Mouse (Mus musculus) myocyte (in vitro differentiated cells): ENCODE results near the gene Brdt. TPM values are rescaled to one million over a fixed set of nuclear protein-coding genes. Genes with fewer than 3 reads are reported as not detected.

Source experiments
- H3K27me3 ChIP-seq: one replicate; pipeline ENCODE4 v1.6.1; 2011; ENCODE audit not compliant: control insufficient read depth, insufficient read depth, insufficient read length
- H3K36me3 ChIP-seq: one replicate; pipeline ENCODE4 v1.6.1; 2011; ENCODE audit not compliant: control insufficient read depth, insufficient read depth
- H3K4me2 ChIP-seq: one replicate; pipeline ENCODE4 v1.6.1; 2011; ENCODE audit warnings: low read depth, control low read depth
- H3K4me3 ChIP-seq: one replicate; pipeline ENCODE4 v1.5.1; 2011; ENCODE audit warnings: mild to moderate bottlenecking, control low read depth, moderate library complexity
- H3K79me2 ChIP-seq: one replicate; pipeline ENCODE4 v1.6.1; 2011; ENCODE audit not compliant: control insufficient read depth, insufficient read depth
- H3ac ChIP-seq: one replicate; pipeline ENCODE4 v1.6.1; 2011; ENCODE audit not compliant: control insufficient read depth, insufficient read length
- CEBPB ChIP-seq: IDR thresholded peaks from 2 replicates; pipeline ENCODE4 v1.6.1; 2011; ENCODE audit warnings: mild to moderate bottlenecking, moderate library complexity; ENCODE audit not compliant: poor library complexity, insufficient read depth, severe bottlenecking
- E2F4 ChIP-seq: IDR thresholded peaks from one replicate; pipeline ENCODE4 v1.6.1; 2011; ENCODE audit warnings: mild to moderate bottlenecking, control low read depth, moderate library complexity; ENCODE audit not compliant: insufficient read depth
- MAX ChIP-seq: IDR thresholded peaks from one replicate; pipeline ENCODE4 v1.6.1; 2011; ENCODE audit warnings: low read depth, mild to moderate bottlenecking, control low read depth
- MYOD1 ChIP-seq, 3 experiments: IDR thresholded peaks; one replicate each; pipeline ENCODE4 v1.6.1; 2011; ENCODE audit warnings: control low read depth in 2 of 3, low read depth in 2 of 3, mild to moderate bottlenecking in 2 of 3, moderate library complexity in 1 of 3; ENCODE audit not compliant: insufficient read length in 2 of 3, control insufficient read depth in 1 of 3
- MYOG ChIP-seq, 3 experiments: IDR thresholded peaks; one replicate each; pipeline ENCODE4 v1.6.1; 2011; ENCODE audit warnings: control low read depth in 2 of 3, low read depth in 2 of 3, mild to moderate bottlenecking in 2 of 3; ENCODE audit not compliant: insufficient read length in 2 of 3, control insufficient read depth in 1 of 3, insufficient read depth in 1 of 3
- POLR2A ChIP-seq: IDR thresholded peaks from one replicate; pipeline ENCODE4 v1.6.1; 2011; ENCODE audit warnings: low read depth, mild to moderate bottlenecking, control low read depth, moderate library complexity; ENCODE audit not compliant: insufficient read length
- POLR2AphosphoS2 ChIP-seq: IDR thresholded peaks from one replicate; pipeline ENCODE4 v1.6.1; 2011; ENCODE audit warnings: low read depth, control low read depth; ENCODE audit not compliant: insufficient read length
- REST ChIP-seq: IDR thresholded peaks from one replicate; pipeline ENCODE4 v1.6.1; 2011; ENCODE audit warnings: mild to moderate bottlenecking, control low read depth, moderate library complexity; ENCODE audit not compliant: insufficient read depth, insufficient read length
- SRF ChIP-seq: IDR thresholded peaks from one replicate; pipeline ENCODE4 v1.6.1; 2011; ENCODE audit warnings: low read depth; ENCODE audit not compliant: control insufficient read depth, insufficient read length
- TCF12 ChIP-seq: IDR thresholded peaks from one replicate; pipeline ENCODE4 v1.6.1; 2011; ENCODE audit warnings: mild to moderate bottlenecking, control low read depth; ENCODE audit not compliant: poor library complexity, insufficient read depth, severe bottlenecking
- TCF3 ChIP-seq: IDR thresholded peaks from one replicate; pipeline ENCODE4 v1.6.1; 2011; ENCODE audit warnings: low read depth, control low read depth; ENCODE audit not compliant: insufficient read length
- USF1 ChIP-seq: IDR thresholded peaks from one replicate; pipeline ENCODE4 v1.6.1; 2011; ENCODE audit warnings: low read depth, mild to moderate bottlenecking, control low read depth, moderate library complexity
- polyA plus RNA-seq: library from polyadenylated mRNA; unstranded; fragments of >200 nt; fragmentation: generic; extraction: Trizol; gene quantifications from one replicate; pipeline ENCODE4 v1.2.1, GENCODE M21; 2012; ENCODE audit warnings: missing spikeins

Gene Brdt
- polyA plus RNA-seq, 1 experiment, result 0.95 TPM

DNA sequence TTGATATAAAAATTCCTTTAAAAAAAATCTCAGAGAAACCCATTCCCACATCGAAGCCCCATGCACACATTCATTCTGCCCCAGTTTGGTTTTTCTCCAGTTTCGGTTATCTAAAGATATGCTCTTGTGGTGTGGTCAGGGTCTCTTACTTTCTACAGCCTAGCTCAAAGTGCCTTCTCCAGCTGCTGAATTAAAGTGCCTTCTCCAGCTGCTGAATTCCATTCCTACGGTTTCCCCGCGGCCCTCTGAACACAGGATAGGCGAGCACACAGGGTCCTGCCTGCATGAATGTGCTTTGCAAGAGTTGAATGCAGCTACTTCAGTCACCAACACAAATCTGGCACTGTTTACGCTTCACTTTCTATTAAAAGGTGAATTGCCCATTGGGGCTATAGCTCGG is 41.0 kb upstream of the Brdt start:
- H3K79me2 ChIP-seq, result no peaks in the 10 kb centered on the region
- H3K4me2 ChIP-seq, result no peak overlapping the region
- no peaks in the 10 kb centered on the region for H3K36me3 ChIP-seq
- H3K27me3 ChIP-seq, result peaks cover 16% of the 10 kb centered on the region
- H3K4me3 ChIP-seq, result peak overlapping the region; percentile 22
- TF ChIP-seq TCF12, result no peak
- TF ChIP-seq POLR2AphosphoS2, result no peak
- no peak for TF ChIP-seq CEBPB
- no peak for TF ChIP-seq MYOG (IDR thresholded peaks at IDR 0.05; ENCODE audit: control insufficient read depth in 1 of 3, insufficient read depth in 1 of 3, insufficient read length in 2 of 3, low read depth in 2 of 3)
- no peak for TF ChIP-seq REST
- TF ChIP-seq MAX, result no peak
- no peak for TF ChIP-seq USF1
- no peak for TF ChIP-seq POLR2A
- no peak for TF ChIP-seq SRF
- TF ChIP-seq MYOD1 (IDR thresholded peaks at IDR 0.05; ENCODE audit: control insufficient read depth in 1 of 3, insufficient read length in 2 of 3, low read depth in 2 of 3), result no peak
- no peak for TF ChIP-seq TCF3
- no peak for TF ChIP-seq E2F4
- H3ac ChIP-seq, result no peak overlapping the region

DNA sequence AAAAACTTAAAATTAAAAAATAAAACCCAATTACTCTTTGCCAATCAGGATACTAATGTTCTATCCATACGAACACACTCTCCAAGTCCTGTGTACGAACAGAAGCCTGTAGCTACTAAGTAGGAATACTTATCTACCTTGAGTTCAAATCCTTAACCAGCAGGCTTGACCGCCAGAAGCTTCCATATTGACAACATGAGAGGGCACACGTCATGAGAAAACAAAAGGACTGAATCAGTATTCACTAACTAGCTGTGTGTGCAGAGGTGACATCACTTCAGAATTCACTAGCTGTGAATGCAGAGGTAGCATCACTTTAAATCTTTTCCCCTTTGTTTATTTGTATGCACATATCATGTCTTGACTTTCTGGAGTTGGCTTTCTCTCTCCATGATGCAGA is 36.9 kb upstream of the Brdt start:
- H3K27me3 ChIP-seq, result peaks cover 7% of the 10 kb centered on the region
- no peak overlapping the region for H3K4me2 ChIP-seq
- no peak overlapping the region for H3ac ChIP-seq
- H3K79me2 ChIP-seq, result no peaks in the 10 kb centered on the region
- no peak overlapping the region for H3K4me3 ChIP-seq
- TF ChIP-seq MAX (no peak), MYOG (IDR thresholded peaks at IDR 0.05; ENCODE audit: control insufficient read depth in 1 of 3, insufficient read depth in 1 of 3, insufficient read length in 2 of 3, low read depth in 2 of 3) (no peak), REST (no peak), MYOD1 (IDR thresholded peaks at IDR 0.05; ENCODE audit: control insufficient read depth in 1 of 3, insufficient read length in 2 of 3, low read depth in 2 of 3) (no peak), USF1 (no peak), CEBPB (no peak), POLR2A (no peak), SRF (no peak), TCF3 (no peak), POLR2AphosphoS2 (no peak), TCF12 (no peak), E2F4 (no peak)
- no peaks in the 10 kb centered on the region for H3K36me3 ChIP-seq

DNA sequence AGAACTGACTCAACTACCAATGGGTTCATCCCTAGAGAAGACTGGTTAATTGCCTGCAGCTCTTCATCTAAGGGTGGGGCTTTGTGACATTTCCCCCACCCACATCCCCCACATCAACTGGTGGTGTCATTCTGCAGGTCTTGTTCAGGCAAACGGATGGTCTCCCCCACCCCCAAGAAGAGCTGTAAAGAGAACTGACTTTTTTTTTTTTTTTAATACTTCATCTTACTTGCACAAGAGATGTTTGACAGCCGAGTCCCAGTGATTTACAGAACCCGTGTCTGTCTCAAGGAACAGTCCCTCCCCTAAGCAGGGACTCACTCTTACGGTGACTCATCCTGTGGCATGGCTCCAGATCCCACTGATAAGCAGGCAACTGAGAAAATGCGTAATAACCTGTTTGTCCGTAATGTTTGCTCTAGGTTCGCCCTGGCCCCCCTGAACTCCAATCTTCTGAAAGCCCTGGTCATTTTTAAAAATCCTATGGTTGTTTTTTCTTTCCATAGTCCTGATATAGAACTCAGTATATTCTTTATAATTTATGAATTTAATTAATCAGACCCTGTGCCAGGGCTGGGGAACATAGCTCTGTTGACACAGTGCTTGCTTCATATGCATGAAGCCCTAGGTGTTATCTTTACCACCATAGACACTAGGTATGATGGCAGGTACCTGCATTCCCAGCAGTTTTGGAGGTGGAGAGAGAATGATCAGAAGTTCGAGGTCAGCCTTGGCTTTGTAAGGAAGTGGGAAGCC is 35.7 kb upstream of the Brdt start:
- Histone ChIP-seq H3K79me2 (no peaks in the 10 kb centered on the region), H3ac (no peak overlapping the region), H3K27me3 (peaks cover 2% of the 10 kb centered on the region), H3K36me3 (no peaks in the 10 kb centered on the region), H3K4me2 (no peak overlapping the region), H3K4me3 (no peak overlapping the region)
- TF ChIP-seq MYOG (IDR thresholded peaks at IDR 0.05; ENCODE audit: control insufficient read depth in 1 of 3, insufficient read depth in 1 of 3, insufficient read length in 2 of 3, low read depth in 2 of 3), result no peak
- TF ChIP-seq TCF12, result no peak
- no peak for TF ChIP-seq SRF
- no peak for TF ChIP-seq TCF3
- no peak for TF ChIP-seq MYOD1 (IDR thresholded peaks at IDR 0.05; ENCODE audit: control insufficient read depth in 1 of 3, insufficient read length in 2 of 3, low read depth in 2 of 3)
- no peak for TF ChIP-seq CEBPB
- no peak for TF ChIP-seq POLR2A
- no peak for TF ChIP-seq POLR2AphosphoS2
- TF ChIP-seq USF1, result no peak
- TF ChIP-seq E2F4, result no peak
- TF ChIP-seq REST, result no peak
- no peak for TF ChIP-seq MAX

DNA sequence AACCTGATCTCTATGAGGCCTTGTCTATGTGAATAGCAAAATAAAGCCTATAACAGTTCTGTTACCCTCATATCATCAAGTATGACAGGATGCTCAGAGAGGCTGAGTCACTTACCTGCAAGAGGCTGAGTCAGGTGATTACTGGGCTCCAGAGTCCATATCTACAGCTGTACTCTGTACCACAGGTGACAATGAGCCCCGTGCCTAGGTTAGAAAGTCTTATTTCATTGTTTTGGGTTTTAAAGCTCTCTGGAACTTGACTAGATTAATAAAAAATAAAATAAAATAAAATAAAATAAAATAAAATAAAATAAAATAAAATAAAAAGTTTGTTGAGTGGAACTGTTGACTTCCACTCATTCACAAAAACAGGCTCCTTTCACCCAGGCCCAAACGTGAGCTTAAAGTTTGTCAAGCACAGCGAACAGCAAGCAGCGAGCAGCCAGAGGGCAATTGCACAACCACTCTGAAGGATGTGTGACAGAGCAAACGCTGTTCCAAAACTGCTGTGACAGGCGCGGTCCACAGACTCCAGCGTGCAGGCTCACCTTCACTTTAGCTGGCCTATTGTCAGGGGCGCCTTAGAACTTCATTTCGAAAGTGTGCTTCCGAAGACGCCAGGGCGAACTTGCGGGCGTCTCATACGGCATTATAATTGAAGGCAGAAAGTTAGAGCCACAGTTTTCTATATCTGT is 35.0 kb upstream of the Brdt start:
- Histone ChIP-seq H3K79me2 (no peaks in the 10 kb centered on the region), H3K4me2 (no peak overlapping the region), H3K27me3 (no peaks in the 10 kb centered on the region), H3ac (no peak overlapping the region), H3K36me3 (no peaks in the 10 kb centered on the region), H3K4me3 (no peak overlapping the region)
- no peak for TF ChIP-seq POLR2A
- TF ChIP-seq E2F4, result no peak
- TF ChIP-seq TCF3, result no peak
- TF ChIP-seq TCF12, result no peak
- TF ChIP-seq USF1, result no peak
- no peak for TF ChIP-seq MYOD1 (IDR thresholded peaks at IDR 0.05; ENCODE audit: control insufficient read depth in 1 of 3, insufficient read length in 2 of 3, low read depth in 2 of 3)
